Mouse (Mus musculus) megakaryocyte, adult 5-6 weeks (primary cell): ENCODE results near the gene Gm20479. TPM values are rescaled to one million over a fixed set of nuclear protein-coding genes. Genes with fewer than 3 reads are reported as not detected.

Experiments used
- ATAC-seq: 2 replicates; pipeline ENCODE4 v1.8.0; 2016; ENCODE audit warnings: mild to moderate bottlenecking, inconsistent platforms; ENCODE audit not compliant: poor library complexity, severe bottlenecking
- total RNA-seq, 2 experiments: library from RNA; stranded (forward) in 1 of 2; stranded (reverse) in 1 of 2; fragments of 153-499, 151-499 nt in 1 of 2; fragments of 221-1000, 200-1000 nt in 1 of 2; gene quantifications; 2 replicates each; pipeline versions ENCODE4 v1.2.3 to v1.2.4; 2015 to 2017

Gene Gm20479
- total RNA-seq, 2 experiments from 2014 or later: not detected

- no peak for ATAC-seq
Observed at GRCm38 (mm10) chr7:27369111-27369510, 11.9 kb upstream of the Gm20479 start.

GRCm38 (mm10) chr7:27367976-27368375 lies 10.8 kb upstream of the Gm20479 start:
- no peak for ATAC-seq

GRCm38 (mm10) chr7:27366082-27366844 lies 9.0 kb upstream of the Gm20479 start:
- no peak for ATAC-seq

- no peak for ATAC-seq
Observed at GRCm38 (mm10) chr7:27364379-27364778, 7.2 kb upstream of the Gm20479 start.

GRCm38 (mm10) chr7:27361283-27361946 lies 4.2 kb upstream of the Gm20479 start:
- peak; percentile 84 for ATAC-seq

- ATAC-seq: no peak
Observed at GRCm38 (mm10) chr7:27360749-27361148, 3.5 kb upstream of the Gm20479 start.

- ATAC-seq: no peak
Observed at GRCm38 (mm10) chr7:27359706-27360358, 2.6 kb upstream of the Gm20479 start.

- ATAC-seq: no peak
Observed at GRCm38 (mm10) chr7:27359162-27359561, 1.9 kb upstream of the Gm20479 start.

GRCm38 (mm10) chr7:27357595-27357978 lies 368 bp upstream of the Gm20479 start:
- peak; percentile 53 for ATAC-seq

GRCm38 (mm10) chr7:27356248-27356647 lies 971 bp downstream of the Gm20479 start:
- no peak; the same call in 1 of the 2 replicates for ATAC-seq

- ATAC-seq: peak; percentile 81
Observed at GRCm38 (mm10) chr7:27355745-27356240, 1.4 kb downstream of the Gm20479 start, which contains the start of gene Shkbp1. TSS of gene Shkbp1 (minus strand) at chr7:27356019.

- ATAC-seq: no peak
Observed at GRCm38 (mm10) chr7:27355261-27355660, 2.0 kb downstream of the Gm20479 start.

GRCm38 (mm10) chr7:27354783-27355182 lies 2.4 kb downstream of the Gm20479 start:
- no peak for ATAC-seq

GRCm38 (mm10) chr7:27354144-27354543 lies 3.1 kb downstream of the Gm20479 start:
- no peak for ATAC-seq

GRCm38 (mm10) chr7:27345444-27345843 lies 11.8 kb downstream of the Gm20479 start:
- no peak for ATAC-seq

GRCm38 (mm10) chr7:27342595-27342994 lies 14.6 kb downstream of the Gm20479 start:
- peak; percentile 79 for ATAC-seq

- ATAC-seq: no peak
Observed at GRCm38 (mm10) chr7:27339519-27339918, 17.7 kb downstream of the Gm20479 start.

GRCm38 (mm10) chr7:27339114-27339513 lies 18.1 kb downstream of the Gm20479 start:
- no peak for ATAC-seq

- no peak for ATAC-seq
Observed at GRCm38 (mm10) chr7:27337175-27337853, 19.9 kb downstream of the Gm20479 start, which contains the start of gene Ltbp4. TSS of gene Ltbp4 (minus strand) at chr7:27337692.

GRCm38 (mm10) chr7:27335928-27336823 lies 21.0 kb downstream of the Gm20479 start:
- ATAC-seq: peak; percentile 91
